Mouse (Mus musculus): ENCODE results near the gene Sp9.

The Sp9 gene

DNA sequence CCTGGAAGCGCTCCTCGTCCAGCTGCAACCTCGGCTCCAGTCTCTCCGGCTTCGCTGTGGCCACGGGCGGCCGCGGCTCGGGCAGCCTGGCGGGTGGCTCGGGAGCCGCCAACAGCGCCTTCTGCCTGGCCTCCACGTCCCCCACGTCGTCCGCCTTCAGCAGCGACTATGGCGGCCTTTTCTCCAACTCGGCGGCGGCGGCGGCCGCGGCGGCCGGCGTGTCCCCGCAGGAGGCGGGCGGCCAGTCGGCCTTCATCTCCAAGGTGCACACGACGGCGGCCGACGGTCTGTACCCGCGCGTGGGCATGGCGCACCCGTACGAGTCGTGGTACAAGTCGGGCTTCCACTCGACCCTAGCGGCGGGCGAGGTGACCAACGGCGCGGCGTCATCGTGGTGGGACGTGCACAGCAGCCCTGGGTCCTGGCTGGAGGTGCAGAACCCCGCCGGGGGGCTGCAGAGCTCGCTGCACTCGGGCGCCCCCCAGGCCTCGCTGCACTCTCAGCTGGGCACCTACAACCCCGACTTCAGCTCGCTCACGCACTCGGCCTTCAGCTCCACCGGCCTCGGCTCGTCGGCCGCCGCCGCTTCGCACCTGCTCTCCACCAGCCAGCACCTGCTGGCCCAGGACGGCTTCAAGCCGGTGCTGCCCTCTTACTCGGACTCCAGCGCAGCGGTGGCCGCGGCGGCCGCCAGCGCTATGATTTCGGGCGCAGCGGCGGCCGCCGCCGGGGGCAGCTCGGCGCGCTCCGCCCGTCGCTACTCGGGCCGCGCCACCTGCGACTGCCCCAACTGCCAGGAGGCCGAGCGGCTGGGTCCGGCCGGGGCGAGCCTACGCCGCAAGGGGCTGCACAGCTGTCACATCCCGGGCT lies 1.8 kb downstream of the Sp9 start:
- in situ Hi-C loops (cut with MboI, MseI) = loop anchor here in 1 of 2 experiments (10.0 kb wide), 1 partner anchor 289 kb away; the partner anchor contains the start of genes Gm11084 and Sp3

- in situ Hi-C loops (cut with MboI, MseI) = loop anchor here in 1 of 2 experiments (10.0 kb wide), 1 partner anchor 290 kb away; the partner anchor contains the start of genes Gm11084 and Sp3
Observed at GRCm38 (mm10) chr2:73274119-73274920, 2.6 kb downstream of the Sp9 start.

DNA sequence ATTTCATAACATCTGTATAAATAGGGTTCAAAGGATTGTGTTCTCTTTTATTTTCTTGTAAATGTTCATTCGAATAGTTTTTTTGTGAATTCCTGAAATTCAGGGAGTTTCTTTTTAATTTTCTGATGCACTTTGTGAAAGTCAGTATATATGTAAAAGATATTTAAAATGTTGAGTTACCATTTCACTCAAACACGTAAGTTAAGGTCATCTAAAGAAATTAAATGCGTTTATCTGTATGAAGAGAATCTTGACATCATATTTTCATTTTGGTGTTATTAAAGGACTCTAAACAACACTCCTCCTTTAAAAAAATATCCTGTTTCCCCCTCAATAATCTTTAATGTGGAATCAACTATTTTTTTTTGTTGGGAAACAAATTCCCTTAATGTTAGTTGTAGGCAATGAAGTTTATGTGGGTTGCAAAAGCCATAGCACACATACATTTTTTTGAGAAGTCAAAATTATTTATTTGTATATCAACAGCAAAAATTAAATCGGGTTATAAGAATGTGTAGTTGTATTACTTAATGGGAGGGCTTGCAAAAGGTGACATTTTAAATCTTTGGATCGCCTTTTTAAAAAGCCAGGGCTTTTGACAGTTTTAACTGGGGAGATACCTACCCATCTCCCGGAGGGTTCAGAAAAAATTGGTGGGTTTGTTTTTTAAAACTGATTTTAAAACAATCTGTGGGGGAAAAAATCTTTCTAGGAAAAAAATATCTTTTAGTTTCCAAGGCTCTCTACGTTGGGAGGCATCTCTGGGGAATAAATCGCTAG lies 3.7 kb downstream of the Sp9 start:
- in situ Hi-C loops (cut with MboI, MseI) = loop anchor here (5.0 to 10.0 kb wide), 2 partner anchors 108 to 291 kb away; partner anchors contain the start of genes Gm11084 (in 1 of the 2) and Sp3 (in 1 of the 2)

- in situ Hi-C loops (cut with MboI, MseI) = loop anchor here (5.0 to 10.0 kb wide), 2 partner anchors 109 to 291 kb away; partner anchors contain the start of genes Gm11084 (in 1 of the 2) and Sp3 (in 1 of the 2)
Observed at GRCm38 (mm10) chr2:73276141-73276571, 4.4 kb downstream of the Sp9 start.

DNA sequence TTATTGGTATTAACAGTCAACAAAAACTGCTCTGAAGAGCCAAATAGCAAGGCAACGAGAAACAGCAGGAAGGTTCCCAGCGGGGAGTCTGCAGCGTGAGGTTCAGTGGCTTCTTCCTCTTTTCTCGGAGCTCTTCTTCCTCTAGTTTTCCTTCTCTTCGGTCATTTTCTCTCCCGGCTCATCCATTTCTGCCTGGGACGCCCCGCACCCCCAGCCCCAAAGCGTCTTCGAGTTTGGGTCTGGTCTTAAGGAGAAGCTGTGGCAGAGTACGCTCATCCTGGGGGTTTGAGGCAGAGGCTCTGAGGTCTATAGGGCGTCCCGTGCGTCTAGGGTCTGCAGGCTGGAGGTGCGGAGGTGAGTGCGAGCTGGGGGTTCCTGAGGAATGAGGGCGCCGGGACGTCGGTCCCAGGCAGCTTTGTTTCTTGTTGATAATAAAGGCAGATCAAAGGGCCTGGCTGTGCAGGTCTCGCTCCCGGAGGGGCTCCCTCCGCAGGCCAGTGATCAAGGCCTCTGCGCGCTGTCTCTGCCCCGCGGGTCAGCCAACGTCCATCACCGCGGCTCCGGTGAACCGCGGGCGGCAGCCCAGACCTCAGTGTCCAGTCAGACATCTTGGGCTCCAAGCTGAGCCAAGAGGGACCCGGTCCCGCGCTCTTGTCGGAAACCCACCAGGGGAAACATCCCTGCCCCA lies 5.4 kb downstream of the Sp9 start:
- in situ Hi-C loops (cut with MboI, MseI) = loop anchor here (5.0 to 10.0 kb wide), 2 partner anchors 110 to 292 kb away; partner anchors contain the start of genes Gm11084 (in 1 of the 2) and Sp3 (in 1 of the 2)

DNA sequence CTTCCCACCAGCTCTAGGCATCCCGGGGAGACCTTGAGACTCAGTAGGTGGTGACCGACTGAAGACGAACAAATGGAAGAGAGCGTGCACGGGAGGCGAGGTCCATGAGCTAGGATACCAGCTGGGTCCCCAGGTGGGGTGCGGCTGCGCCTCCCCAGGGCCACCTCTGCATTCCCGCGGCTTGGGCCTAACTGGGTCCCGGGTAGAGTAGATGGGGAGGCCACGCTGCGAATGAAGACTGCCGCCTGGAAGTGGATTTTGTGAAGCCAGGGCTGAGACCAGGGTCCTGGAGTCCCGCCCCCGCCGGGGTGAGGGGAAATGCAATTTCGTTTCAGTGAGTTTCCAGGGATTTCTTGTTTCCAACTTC lies 6.0 kb downstream of the Sp9 start:
- in situ Hi-C loops (cut with MboI, MseI) = loop anchor here (5.0 to 10.0 kb wide), 2 partner anchors 110 to 293 kb away; partner anchors contain the start of genes Gm11084 (in 1 of the 2) and Sp3 (in 1 of the 2)

DNA sequence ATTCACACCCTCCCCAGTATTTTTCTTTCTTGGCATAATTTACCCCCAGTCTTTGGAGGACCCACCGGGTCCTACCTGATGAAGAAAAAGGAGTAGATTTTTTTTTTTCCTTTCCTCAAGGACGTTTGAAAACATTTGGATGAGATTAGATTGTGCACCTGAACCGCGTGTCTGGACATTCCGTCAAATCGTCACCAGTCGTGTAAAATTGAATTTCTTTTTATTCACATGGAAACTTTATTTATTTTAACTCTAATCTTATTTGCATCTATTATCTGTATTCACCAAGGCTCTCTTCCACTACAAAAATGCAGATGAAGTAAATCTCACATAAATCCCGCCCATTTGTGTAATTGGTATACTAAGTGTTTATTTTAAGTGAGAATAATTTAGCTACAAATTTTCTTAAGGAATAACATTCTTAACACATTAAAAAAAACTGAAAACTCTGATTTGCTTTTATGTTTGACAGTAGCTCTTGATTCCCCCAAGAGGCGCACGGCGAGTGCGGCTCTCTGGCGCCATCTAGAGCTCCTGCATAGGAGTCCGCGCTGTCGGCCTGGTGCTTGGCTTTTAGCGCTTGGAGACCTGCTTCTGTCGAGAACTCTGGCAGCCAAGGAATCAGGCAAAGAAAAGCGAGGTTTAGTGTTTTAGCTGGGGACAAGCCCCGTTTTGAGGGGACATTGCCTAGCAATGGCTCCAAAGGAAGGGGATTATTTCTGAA lies 6.6 kb downstream of the Sp9 start:
- in situ Hi-C loops (cut with MboI, MseI) = loop anchor here (5.0 to 10.0 kb wide), 2 partner anchors 111 to 293 kb away; partner anchors contain the start of genes Gm11084 (in 1 of the 2) and Sp3 (in 1 of the 2)

GRCm38 (mm10) chr2:73278869-73279268 lies 7.1 kb downstream of the Sp9 start:
- in situ Hi-C loops (cut with MboI, MseI) = loop anchor here (5.0 to 10.0 kb wide), 2 partner anchors 112 to 294 kb away; partner anchors contain the start of genes Gm11084 (in 1 of the 2) and Sp3 (in 1 of the 2)

GRCm38 (mm10) chr2:73279271-73280038 lies 7.7 kb downstream of the Sp9 start:
- in situ Hi-C loops (cut with MboI, MseI) = loop anchor here (5.0 to 10.0 kb wide), 3 partner anchors 112 to 545 kb away; partner anchors contain the start of genes Gm11084 (in 1 of the 2) and Sp3 (in 1 of the 2)

DNA sequence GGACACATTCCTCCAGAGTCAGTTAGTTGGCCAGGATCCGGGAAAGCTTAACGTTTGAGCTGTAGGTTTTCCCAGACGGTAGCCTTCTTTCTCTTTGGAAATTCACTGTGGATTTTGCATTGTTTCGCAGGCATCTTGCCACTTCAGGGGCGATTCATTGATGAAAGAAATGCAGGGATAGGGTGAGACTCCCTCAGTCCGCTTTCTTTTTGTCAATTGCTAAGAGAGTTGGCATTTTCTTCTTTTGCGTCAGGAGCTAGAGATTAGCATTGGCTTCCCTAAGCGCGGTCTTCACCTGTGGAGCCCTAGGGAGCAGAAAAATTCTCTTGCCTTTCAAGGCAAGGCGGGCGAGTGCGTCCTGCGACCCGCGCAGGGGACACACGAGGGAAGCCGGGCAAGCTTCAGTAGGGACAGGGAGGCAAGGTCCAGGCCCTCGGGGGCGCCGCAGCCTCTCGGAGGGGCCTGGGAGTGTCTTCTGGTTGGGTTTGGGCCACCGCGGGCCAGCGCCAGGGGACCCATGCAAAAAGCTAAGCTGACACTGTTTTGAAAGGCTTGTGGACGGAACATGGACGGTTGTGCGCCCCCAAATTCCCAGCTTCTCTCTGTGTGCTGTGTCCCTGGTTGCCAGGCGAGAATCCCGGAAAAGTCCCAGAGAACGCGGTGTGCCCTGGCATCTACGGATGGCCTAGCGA lies 8.8 kb downstream of the Sp9 start:
- in situ Hi-C loops (cut with MboI, MseI) = loop anchor here in 1 of 2 experiments (5.0 to 10.0 kb wide), 2 partner anchors 113 to 546 kb away; no protein-coding TSS in a partner anchor

DNA sequence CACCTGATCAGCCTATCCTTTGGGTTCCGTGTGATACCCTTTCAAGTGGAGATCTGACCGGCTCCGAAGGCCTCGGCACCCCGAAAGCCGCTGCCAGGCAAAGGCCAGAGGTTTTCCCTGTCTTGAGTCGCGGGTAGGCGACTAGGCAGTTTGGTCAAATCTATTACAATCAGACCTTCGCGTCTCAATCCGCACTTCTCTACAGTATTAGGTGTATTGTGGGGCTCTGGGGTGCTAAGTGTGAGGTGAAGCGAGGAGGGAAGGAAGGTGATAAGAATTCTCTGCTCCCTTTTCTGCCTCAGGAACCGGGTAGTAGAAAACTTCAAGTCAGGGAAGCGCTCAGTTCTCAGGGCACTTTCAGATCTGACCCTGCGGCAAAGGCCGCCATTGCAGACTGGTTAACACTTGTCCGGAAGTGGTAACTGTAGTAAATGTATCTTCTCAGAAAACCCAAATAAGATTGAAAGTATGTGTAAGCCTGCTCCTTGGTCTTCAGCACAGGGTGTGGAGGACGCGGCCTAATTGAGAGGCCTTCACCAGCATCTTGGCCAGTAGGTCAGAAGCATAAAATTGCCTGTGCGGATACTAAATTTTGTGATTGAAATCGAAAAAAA lies 9.4 kb downstream of the Sp9 start:
- in situ Hi-C loops (cut with MboI, MseI) = loop anchor here in 1 of 2 experiments (5.0 to 10.0 kb wide), 2 partner anchors 114 to 546 kb away; no protein-coding TSS in a partner anchor

DNA sequence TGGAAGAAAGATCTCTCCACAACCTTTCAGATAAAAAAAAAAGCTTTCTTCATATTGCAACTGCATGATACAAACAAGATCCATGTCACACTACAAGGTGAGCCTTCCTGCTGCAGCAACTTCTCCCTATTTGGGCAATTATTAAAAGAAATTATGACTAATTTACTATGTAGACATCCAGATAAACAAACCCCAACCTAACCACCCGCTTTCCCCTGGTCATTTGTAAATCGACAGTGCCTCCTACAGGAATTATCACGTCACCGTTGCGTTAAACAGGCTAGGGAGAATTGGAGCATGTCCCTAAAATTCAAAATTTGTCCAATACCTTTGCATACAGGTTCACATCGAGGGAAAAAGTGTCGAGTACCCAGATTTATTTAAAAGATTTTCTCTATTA lies 10.0 kb downstream of the Sp9 start:
- in situ Hi-C loops (cut with MboI, MseI) = loop anchor here in 1 of 2 experiments (5.0 to 10.0 kb wide), 2 partner anchors 114 to 547 kb away; no protein-coding TSS in a partner anchor

DNA sequence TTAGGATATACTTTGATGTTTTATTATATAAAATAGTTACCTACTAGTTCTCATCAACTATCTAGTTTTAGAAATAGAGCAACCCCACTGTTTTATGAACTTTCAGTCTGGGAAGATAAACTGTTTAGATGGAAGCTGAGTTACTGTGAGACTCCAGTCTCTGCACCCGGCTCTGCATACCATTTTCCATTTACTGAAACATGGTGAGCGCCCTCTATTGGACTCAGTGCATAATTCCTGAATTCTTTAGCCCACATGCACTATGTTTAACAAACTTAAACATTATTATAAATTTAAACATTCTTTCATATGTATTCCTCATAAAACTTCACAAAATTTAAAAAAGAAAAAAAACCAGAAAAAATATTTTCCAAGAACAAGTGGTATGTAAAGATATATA lies 13.9 kb downstream of the Sp9 start:
- in situ Hi-C loops (cut with MboI, MseI) = loop anchor here in 1 of 2 experiments (10.0 kb wide), 1 partner anchor 551 kb away; no protein-coding TSS in a partner anchor

DNA sequence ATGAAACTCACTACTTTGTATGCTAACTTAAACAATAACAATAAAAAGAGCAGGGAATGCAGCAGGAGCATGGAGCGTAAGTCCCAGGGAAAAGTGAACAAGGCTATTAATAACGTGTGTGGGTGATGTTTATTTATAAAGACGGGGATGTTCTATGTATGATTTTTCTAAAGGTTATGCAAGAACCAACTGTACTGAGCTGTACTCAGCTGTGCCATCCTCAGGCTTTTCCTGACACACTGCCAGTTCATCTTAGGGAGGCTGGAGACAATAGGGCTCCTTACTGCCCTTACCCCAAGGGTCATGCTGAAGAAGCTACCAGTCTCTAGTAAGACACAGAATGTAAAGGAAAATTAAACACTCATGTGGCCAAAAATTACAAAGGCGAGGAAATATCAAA lies 19.4 kb downstream of the Sp9 start:
- in situ Hi-C loops (cut with MboI, MseI) = no loop called here

DNA sequence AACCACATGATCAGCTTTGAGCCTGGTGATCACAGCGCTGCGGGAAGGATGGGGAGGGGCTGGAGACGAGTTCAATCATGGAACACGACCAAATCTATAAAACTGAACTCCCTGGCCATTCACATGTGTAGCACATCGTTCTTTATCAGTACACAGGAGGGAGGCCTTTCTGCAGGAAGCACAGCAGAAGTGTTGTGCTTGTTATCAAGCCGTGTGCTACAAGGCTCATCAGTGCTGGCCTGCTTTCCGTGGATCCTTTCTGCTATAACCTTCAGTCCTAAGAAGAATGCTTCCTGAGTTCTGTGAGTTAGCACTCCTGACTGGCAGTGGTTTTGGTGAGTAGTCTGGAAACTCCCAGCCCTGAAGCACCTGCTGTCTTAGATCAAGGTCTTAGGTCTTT lies 23.3 kb downstream of the Sp9 start:
- in situ Hi-C loops (cut with MboI, MseI) = loop anchor here in 1 of 2 experiments (5.0 kb wide), 1 partner anchor 97 kb away; no protein-coding TSS in a partner anchor

DNA sequence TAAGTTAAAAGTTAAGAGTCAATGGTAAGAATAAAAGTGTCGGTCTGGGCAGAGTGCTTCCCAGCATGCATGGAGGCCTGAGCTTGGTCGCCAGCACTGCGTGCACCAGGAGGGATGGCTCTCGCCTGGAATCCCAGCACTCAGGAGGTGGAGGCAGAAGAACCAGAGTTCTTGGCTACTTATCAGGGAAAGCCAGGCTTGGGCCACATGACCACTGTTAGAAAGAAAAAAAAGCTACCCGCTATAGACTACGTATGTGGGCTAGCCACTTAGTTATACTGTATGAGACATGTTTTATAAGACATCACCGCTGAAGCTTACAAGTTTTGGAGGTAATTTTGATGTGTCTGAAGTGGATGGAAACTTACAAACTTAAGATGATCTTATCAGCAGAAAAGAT lies 26.4 kb downstream of the Sp9 start:
- in situ Hi-C loops (cut with MboI, MseI) = loop anchor here in 1 of 2 experiments (5.0 kb wide), 1 partner anchor 94 kb away; no protein-coding TSS in a partner anchor

DNA sequence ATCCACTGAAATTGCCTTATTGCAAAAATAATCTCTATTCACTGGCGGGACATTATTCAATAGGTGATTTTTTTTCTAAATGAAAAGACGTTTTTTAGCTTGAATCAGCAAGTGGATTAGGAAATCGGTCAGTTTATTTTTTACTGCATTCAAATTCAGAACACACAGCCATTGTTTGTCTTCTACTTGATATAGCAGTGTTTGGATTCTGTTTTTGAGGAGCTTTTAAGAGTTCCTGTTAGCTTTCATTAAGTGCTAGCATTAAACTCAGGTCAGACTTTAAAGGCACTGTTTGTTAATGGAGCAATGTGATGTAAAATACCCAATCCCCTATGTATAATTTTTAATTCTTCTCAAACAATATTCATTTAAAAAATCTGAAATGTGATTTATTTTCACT lies 27.1 kb downstream of the Sp9 start:
- in situ Hi-C loops (cut with MboI, MseI) = loop anchor here in 1 of 2 experiments (5.0 kb wide), 1 partner anchor 93 kb away; no protein-coding TSS in a partner anchor

All from T-helper 17 cell (primary cell).